Mouse (Mus musculus) intestine, postnatal 0 days (tissue): ENCODE measurements around the gene Dlg2. TPM values are rescaled to one million over a fixed set of nuclear protein-coding genes. Genes with fewer than 3 reads are reported as not detected.

Experiments used
- ATAC-seq: fragments of 200-750 bp; cut with Nextera tagmentation; 2 replicates; pipeline ENCODE4 v1.8.0; 2017; ENCODE audit warnings: mild to moderate bottlenecking, moderate TSS enrichment, moderate library complexity
- H3K27ac ChIP-seq: fragments of 300-500 bp; sonication (generic); 2 replicates; pipeline ENCODE4 v1.5.1; 2014; ENCODE audit warnings: mild to moderate bottlenecking, low read depth, low read length, moderate library complexity
- H3K27me3 ChIP-seq: fragments of 300-500 bp; sonication (generic); replicated peaks from 2 replicates; pipeline ENCODE4 v1.6.1; 2014; ENCODE audit warnings: low read length, mixed read lengths; ENCODE audit not compliant: control insufficient read depth, insufficient read depth
- H3K36me3 ChIP-seq: fragments of 300-500 bp; sonication (generic); 2 replicates; pipeline ENCODE4 v1.6.1; 2014; ENCODE audit warnings: mild to moderate bottlenecking, moderate library complexity; ENCODE audit not compliant: control insufficient read depth, insufficient read depth
- H3K4me1 ChIP-seq: fragments of 300-500 bp; sonication (generic); replicated peaks from 2 replicates; pipeline ENCODE4 v1.6.1; 2014; ENCODE audit warnings: antibody characterized with exemption, low read length, mixed read lengths; ENCODE audit not compliant: control insufficient read depth, insufficient read depth
- H3K4me2 ChIP-seq: fragments of 300-500 bp; sonication (generic); replicated peaks from 2 replicates; pipeline ENCODE4 v1.6.1; 2014; ENCODE audit warnings: low read depth, mild to moderate bottlenecking, moderate library complexity
- H3K4me3 ChIP-seq: fragments of 300-500 bp; sonication (generic); 2 replicates; pipeline ENCODE4 v1.5.1; 2014; ENCODE audit warnings: low read depth, low read length
- H3K9ac ChIP-seq: fragments of 300-500 bp; sonication (generic); 2 replicates; pipeline ENCODE4 v1.6.1; 2014; ENCODE audit warnings: mild to moderate bottlenecking, low read depth, low read length
- H3K9me3 ChIP-seq: fragments of 300-500 bp; sonication (generic); 2 replicates; pipeline ENCODE4 v1.6.1; 2016; ENCODE audit warnings: mixed run types; ENCODE audit not compliant: control insufficient read depth
- CTCF ChIP-seq: sonication (generic); IDR thresholded peaks from 2 replicates; pipeline ENCODE4 v1.5.1; 2016; ENCODE audit warnings: low read depth, mild to moderate bottlenecking, control low read depth, antibody characterized with exemption, moderate library complexity
- WGBS: fragments of 180-500 bp; shearing (Covaris S2); extraction: QIAGEN DNeasy Blood & Tissue Kit; methylation state at CpG from one replicate; pipeline ENCODE4 v1.1.7; 2014; 5-methylcytosine and 5-hydroxymethylcytosine counted together
- polyA plus RNA-seq: library from polyadenylated mRNA; unstranded; fragments of >200 nt; fragmentation: Nextera tagmentation; extraction: Ambion mirVana; gene quantifications from 2 replicates; pipeline ENCODE4 v1.2.1, GENCODE M21; 2015

The Dlg2 gene
- polyA plus RNA-seq, 1 experiment from 2014 or later: 1.1 TPM

DNA sequence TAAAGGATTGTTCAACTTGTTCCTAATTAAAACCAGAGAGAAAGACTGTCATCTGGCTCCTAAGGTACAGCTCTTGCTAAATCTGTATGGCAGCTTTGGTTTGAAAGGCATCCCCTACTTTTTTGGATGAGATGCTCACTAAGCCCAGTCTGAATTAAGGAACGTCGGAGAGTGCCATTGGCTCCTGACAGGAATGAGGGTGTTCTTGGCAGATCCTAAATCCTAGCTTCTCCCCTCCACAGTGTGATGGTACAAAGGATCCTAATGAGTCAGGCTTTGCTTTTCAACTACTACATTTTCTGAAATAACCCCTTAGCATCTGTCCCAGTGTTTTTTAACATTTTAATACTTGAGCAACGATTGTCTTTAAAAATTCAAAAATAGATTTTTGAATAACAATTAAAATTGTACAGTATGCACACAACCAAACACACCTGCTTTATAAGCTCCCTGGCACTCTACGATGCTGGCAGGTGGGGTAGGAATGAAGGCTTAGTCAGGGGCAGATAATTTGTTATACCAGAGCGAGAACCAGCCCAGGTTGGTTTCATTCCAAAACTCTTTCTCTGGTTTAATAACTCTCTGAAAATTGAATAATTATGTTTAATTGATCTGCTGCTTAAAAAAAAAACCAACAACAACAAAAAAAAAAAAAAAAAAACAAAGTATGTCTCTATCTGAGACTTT lies 1527.4 kb downstream of the Dlg2 start:
- H3K4me1 ChIP-seq: no peaks in the 10 kb centered on the region
- no peak for TF ChIP-seq CTCF
- H3K4me2 ChIP-seq: no peak overlapping the region
- H3K27ac ChIP-seq: no peak overlapping the region
- 89% methylated on average over 5 of the region's 5 CpGs for WGBS
- no peaks in the 10 kb centered on the region for H3K9me3 ChIP-seq
- no peak overlapping the region for H3K9ac ChIP-seq
- H3K36me3 ChIP-seq: no peaks in the 10 kb centered on the region
- H3K27me3 ChIP-seq: no peaks in the 10 kb centered on the region
- H3K4me3 ChIP-seq: no peak overlapping the region
- ATAC-seq: no peak

DNA sequence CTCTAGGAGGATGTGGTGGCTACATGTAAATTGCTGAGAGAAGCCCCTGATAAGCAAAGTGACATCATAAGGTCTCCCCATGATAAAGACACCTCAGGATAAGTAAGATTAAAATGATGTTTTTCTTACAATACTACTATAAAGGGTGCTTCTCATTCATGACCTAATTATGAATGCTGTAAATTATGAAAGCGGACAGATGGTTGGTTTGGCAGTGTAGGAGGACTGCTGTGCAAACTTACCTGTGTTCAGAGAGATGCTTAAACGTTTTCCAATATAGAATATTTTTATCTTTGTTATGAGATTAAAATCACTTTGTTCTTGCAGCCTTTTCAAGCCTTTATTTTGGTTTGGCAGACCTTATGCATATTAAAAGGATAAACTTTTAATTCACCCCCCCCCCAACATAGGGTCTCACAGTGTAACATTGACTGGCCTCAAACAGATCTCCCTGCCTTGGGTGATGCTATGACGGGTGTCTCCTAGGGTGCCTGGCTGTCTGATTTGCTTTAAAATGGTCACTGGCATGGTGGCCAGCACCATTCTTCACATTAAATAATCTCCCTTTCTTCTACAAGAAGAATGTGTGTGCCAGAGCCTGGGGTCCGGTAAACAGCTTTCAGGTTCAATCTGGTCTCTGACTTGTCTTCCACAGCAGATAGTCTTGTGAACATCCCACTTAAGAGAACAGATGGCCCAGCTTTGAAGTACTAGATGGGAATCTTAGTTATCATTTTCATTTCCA lies 1529.4 kb downstream of the Dlg2 start:
- no peaks in the 10 kb centered on the region for H3K36me3 ChIP-seq
- no peak overlapping the region for H3K4me2 ChIP-seq
- H3K9me3 ChIP-seq: no peaks in the 10 kb centered on the region
- no peaks in the 10 kb centered on the region for H3K4me1 ChIP-seq
- H3K27me3 ChIP-seq: no peaks in the 10 kb centered on the region
- no peak for ATAC-seq
- no peak overlapping the region for H3K9ac ChIP-seq
- H3K4me3 ChIP-seq: no peak overlapping the region
- H3K27ac ChIP-seq: no peak overlapping the region
- TF ChIP-seq CTCF: no peak
- 77% methylated on average over 4 of the region's 4 CpGs for WGBS

DNA sequence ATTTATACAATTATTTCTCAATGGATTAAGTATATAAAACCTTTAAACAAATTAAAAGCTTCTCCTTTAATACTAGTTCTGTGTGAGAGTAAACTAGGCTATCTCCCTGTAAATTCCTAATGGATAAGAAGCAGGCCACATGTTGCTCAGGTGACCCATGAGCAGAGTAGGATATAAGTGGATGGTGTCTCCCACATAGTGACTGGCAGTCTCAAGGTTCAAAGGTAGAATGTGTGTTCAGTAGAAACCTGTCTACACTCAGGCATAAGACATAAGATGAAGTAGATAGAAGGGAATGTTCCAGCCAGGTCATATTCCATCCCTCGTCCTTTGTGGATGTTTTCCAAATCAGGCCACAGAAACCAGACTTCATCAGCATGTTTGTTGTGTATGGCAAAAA lies 1532.2 kb downstream of the Dlg2 start:
- H3K36me3 ChIP-seq: no peaks in the 10 kb centered on the region
- H3K9ac ChIP-seq: no peak overlapping the region
- ATAC-seq: peak; percentile 99
- no peak overlapping the region for H3K4me3 ChIP-seq
- H3K9me3 ChIP-seq: no peaks in the 10 kb centered on the region
- no peak overlapping the region for H3K4me2 ChIP-seq
- H3K27ac ChIP-seq: no peak overlapping the region
- 70% methylated on average over 1 of the region's 1 CpGs for WGBS
- H3K27me3 ChIP-seq: no peaks in the 10 kb centered on the region
- TF ChIP-seq CTCF: no peak
- H3K4me1 ChIP-seq: no peaks in the 10 kb centered on the region

DNA sequence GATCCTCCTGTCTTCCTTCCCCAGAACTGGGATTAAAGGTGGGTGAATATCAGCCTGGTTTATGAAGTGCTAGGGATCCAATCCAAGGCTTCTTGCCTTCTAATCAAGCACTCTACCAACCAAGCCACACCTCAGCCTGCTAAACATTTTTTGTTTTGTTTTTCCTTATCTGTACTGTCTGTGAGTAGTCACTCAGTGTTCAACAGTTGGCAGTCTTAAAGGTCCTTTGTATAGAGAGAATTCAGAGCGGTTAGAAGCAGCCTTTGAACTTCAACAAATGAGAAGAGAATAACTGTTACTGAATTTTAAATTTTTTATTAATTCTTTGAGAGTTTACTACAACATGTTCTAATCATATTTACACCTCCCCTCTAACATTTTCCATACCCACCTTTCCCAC lies 1548.5 kb downstream of the Dlg2 start:
- ATAC-seq: peak; percentile 60

DNA sequence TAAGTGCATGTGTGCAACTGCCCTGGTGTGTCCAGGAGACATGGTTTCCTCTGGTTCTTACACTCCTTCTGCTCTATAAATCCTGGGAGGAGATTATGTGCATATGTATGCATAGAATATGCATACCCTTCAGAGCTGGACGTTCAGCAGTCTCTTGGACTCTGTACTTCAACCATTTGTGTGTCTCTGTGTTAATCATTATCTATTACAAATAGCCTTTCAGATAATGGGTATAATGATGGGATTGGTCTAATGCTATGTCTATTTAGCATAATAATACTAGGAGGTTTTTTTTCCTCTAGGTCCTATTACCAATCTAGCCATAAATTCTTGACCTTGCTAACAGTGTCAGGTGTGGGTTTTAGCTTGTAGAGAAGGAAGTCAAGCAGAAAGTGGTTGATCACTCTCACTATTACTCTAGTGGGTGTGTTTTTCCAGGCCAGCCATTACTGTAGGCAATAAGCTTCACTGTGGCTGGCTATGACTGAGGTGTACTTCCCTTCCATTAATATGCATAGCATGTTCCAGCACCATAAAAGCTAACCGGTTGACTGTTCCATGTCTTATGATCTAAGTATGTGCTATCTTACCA lies 1549.1 kb downstream of the Dlg2 start:
- TF ChIP-seq CTCF: no peak
- Histone ChIP-seq H3K4me2 (no peak overlapping the region), H3K4me1 (0 out of 2 replicates have a peak, but pooled peaks cover 2% of the 10 kb centered on the region), H3K4me3 (no peak overlapping the region), H3K36me3 (no peaks in the 10 kb centered on the region), H3K9me3 (no peaks in the 10 kb centered on the region), H3K27me3 (no peaks in the 10 kb centered on the region), H3K9ac (no peak overlapping the region), H3K27ac (peak overlapping the region; percentile 46; the same call in 1 of the 2 replicates)
- peak; percentile 99 for ATAC-seq
- 42% methylated on average over 2 of the region's 2 CpGs for WGBS

More for the DNA sequence above, 1548.5 kb downstream of the Dlg2 start:
- 0 out of 2 replicates have a peak, but pooled peaks cover 2% of the 10 kb centered on the region for H3K4me1 ChIP-seq
- H3K9ac ChIP-seq: no peak overlapping the region
- H3K27ac ChIP-seq: peak overlapping the region; percentile 46
- H3K4me2 ChIP-seq: no peak overlapping the region
- H3K4me3 ChIP-seq: no peak overlapping the region
- no peaks in the 10 kb centered on the region for H3K36me3 ChIP-seq
- 40% methylated on average over 1 of the region's 1 CpGs for WGBS
- no peaks in the 10 kb centered on the region for H3K9me3 ChIP-seq
- H3K27me3 ChIP-seq: no peaks in the 10 kb centered on the region
- no peak for TF ChIP-seq CTCF

DNA sequence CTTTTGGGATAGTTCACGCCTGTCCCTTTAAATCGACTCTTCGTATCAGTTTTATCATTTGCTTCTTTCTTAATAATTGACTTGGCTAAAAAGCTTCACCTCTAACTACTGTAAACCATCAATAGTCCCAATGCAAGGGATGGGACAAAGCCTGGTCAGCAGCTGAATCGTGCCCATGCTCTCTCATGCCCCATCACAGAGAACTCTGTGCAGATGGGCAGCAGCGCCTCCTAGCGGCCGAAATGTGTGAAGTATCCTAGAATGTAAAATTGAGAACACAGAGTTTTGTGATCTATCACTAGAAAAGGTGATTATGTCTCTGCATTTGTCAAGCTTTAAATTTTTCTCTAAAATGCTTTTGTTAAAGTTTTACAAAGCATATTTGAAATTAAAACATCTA lies 1550.6 kb downstream of the Dlg2 start:
- Histone ChIP-seq H3K4me1 (0 out of 2 replicates have a peak, but pooled peaks cover 2% of the 10 kb centered on the region), H3K4me3 (no peak overlapping the region), H3K27me3 (no peaks in the 10 kb centered on the region), H3K27ac (no peak overlapping the region), H3K4me2 (no peak overlapping the region), H3K36me3 (no peaks in the 10 kb centered on the region), H3K9ac (no peak overlapping the region), H3K9me3 (no peaks in the 10 kb centered on the region)
- no peak for ATAC-seq
- WGBS: 42% methylated on average over 7 of the region's 7 CpGs
- peak; percentile 94 for TF ChIP-seq CTCF
